9 mouse cellular contexts compared by ENCODE assay signal in genomic region chr11:19991303-19991976, GRCm38 (mm10).
A peak's percentile ranks its signal among the peaks of the same experiment; 100 is the strongest.
DNase-seq lines count a peak whose midpoint lies in the region; ATAC-seq and TF ChIP-seq lines count a peak whose summit lies in the region.
"Had no signal": no experiment of that assay in that cellular context is flagged by ENCODE, and none has a peak within 500 bp of the region (broad histone marks: within the 10 kb centered on the region; RNA-seq: fewer than 3 reads in every experiment).

No protein-coding gene starts in this region.

- WGBS in lung, postnatal 0 days: 38% methylated on average over 12 of the region's 12 CpGs

- no peak for TF ChIP-seq EP300 in lung, postnatal 0 days (IDR thresholded peaks at IDR 0.05)

- peak; percentile 41 for DNase-seq in adrenal gland, postnatal 10 days
- DNase-seq in adrenal gland, adult 8-10 months: no peak
- DNase-seq in layer of hippocampus, adult 2 months (ENCODE audit: low spot score in 2 of 2): no peak
- no peak for DNase-seq in layer of hippocampus, postnatal 36 days
- peak; percentile 56 for DNase-seq in heart, postnatal 4 days
- peak; percentile 83 for DNase-seq in lung, postnatal 0 days (ENCODE audit: low spot score)
- no peak for DNase-seq in frontal cortex, adult 2 months (ENCODE audit: extremely low spot score in 1 of 2, low spot score in 1 of 2)
- DNase-seq in frontal cortex, postnatal 14 days (ENCODE audit: low spot score in 2 of 2): no peak

- peak; percentile 46 for ATAC-seq in lung, postnatal 0 days
- ATAC-seq: inflammation-experienced regulatory T-cells, adult 6 months had no signal

- H3K27ac ChIP-seq in layer of hippocampus, adult 2 months: peak overlapping the region; percentile 67
- peak overlapping the region; percentile 69 for H3K27ac ChIP-seq in lung, postnatal 0 days (ENCODE audit: low read length)

- no peak overlapping the region for H3K4me3 ChIP-seq in layer of hippocampus, adult 2 months
- H3K4me3 ChIP-seq in lung, postnatal 0 days (ENCODE audit: low read depth, low read length): no peak overlapping the region

- H3K27me3 ChIP-seq in lung, postnatal 0 days (replicated peaks; ENCODE audit: insufficient read depth, low read length): no peaks in the 10 kb centered on the region

- no peak for TF ChIP-seq CTCF in layer of hippocampus, adult 2 months (conservative IDR thresholded peaks at IDR 0.05)
- TF ChIP-seq CTCF in lung, postnatal 0 days (IDR thresholded peaks at IDR 0.05): no peak

- no peak overlapping the region for H3K4me2 ChIP-seq in lung, postnatal 0 days (replicated peaks; ENCODE audit: low read depth, low read length)

- peaks cover 17% of the 10 kb centered on the region for H3K4me1 ChIP-seq in lung, postnatal 0 days (ENCODE audit: insufficient read depth, low read depth, low read length)

- no peaks in the 10 kb centered on the region for H3K9me3 ChIP-seq in lung, postnatal 0 days (ENCODE audit: low read length)

- no peaks in the 10 kb centered on the region for H3K36me3 ChIP-seq in lung, postnatal 0 days (ENCODE audit: insufficient read depth, low read length)

- H3K9ac ChIP-seq in lung, postnatal 0 days (replicated peaks; ENCODE audit: low read depth): no peak overlapping the region

Comparison
In these comparisons a context has a peak if more than half of its experiments do, and no peak if none do; other contexts are left out.
1. DNase-seq: peak in adrenal gland, postnatal 10 days (single experiment), heart, postnatal 4 days (single experiment) and lung, postnatal 0 days (single experiment); none in adrenal gland, adult 8-10 months (single experiment), layer of hippocampus, adult 2 months (0 of 2), layer of hippocampus, postnatal 36 days (0 of 2), frontal cortex, adult 2 months (0 of 2) and frontal cortex, postnatal 14 days (0 of 2).